Mouse (Mus musculus) gastrocnemius, postnatal 10 days (tissue): Measurements from ENCODE around the gene Psmd13. TPM values are rescaled to one million over a fixed set of nuclear protein-coding genes. Genes with fewer than 3 reads are reported as not detected.

Experiments
- DNase-seq: peaks from one replicate; pipeline ENCODE4 v3.0.0; 2021; ENCODE audit warnings: mixed read lengths
- total RNA-seq, 2 experiments: library from RNA; stranded (reverse); gene quantifications; 2 replicates each; pipeline ENCODE4 v1.2.3; 2021

Psmd13 gene
- total RNA-seq, 2 experiments from 2014 or later, result 104 to 105 TPM

GRCm38 (mm10) chr7:140944236-140944635 lies 62.5 kb downstream of the Psmd13 start:
- no peak for DNase-seq

GRCm38 (mm10) chr7:140945247-140945646 lies 63.5 kb downstream of the Psmd13 start:
- no peak for DNase-seq

GRCm38 (mm10) chr7:140946311-140946710 lies 64.5 kb downstream of the Psmd13 start:
- no peak for DNase-seq

- DNase-seq, result no peak
Measured at GRCm38 (mm10) chr7:140946980-140947379, 65.2 kb downstream of the Psmd13 start.

GRCm38 (mm10) chr7:140948161-140948560 lies 66.4 kb downstream of the Psmd13 start:
- no peak for DNase-seq

Other genes starting within 250 kb of the Psmd13 start
- not detected for gene Olfr53, start 235.5 kb upstream of the Psmd13 start, total RNA-seq
- gene Olfr539, start 222.0 kb upstream of the Psmd13 start, total RNA-seq, result not detected
- gene Olfr45, start 200.0 kb upstream of the Psmd13 start, total RNA-seq, result not detected
- gene Olfr541, start 184.7 kb upstream of the Psmd13 start, total RNA-seq, result not detected
- gene Cyp2e1, start 118.2 kb upstream of the Psmd13 start, total RNA-seq, result 1 to 10 TPM in 1 of 2 experiments, under 1 TPM in 1; 0.19 to 1.3 TPM
- gene Syce1, start 94.1 kb upstream of the Psmd13 start, total RNA-seq, result not detected
- under 1 TPM; 0.12 to 0.16 TPM for gene Zfp941, start 59.8 kb upstream of the Psmd13 start, total RNA-seq
- gene Urah, start 47.0 kb upstream of the Psmd13 start, total RNA-seq, result not detected
- gene Scgb1c1, start 36.4 kb upstream of the Psmd13 start, total RNA-seq, result not detected
- not detected for gene Odf3, start 34.2 kb upstream of the Psmd13 start, total RNA-seq
- gene Gm45785, start 25.6 kb upstream of the Psmd13 start, total RNA-seq, result not detected
- gene Ric8a, start 25.0 kb upstream of the Psmd13 start, total RNA-seq, result 10 to 100 TPM; 19.4 to 27.7 TPM
- gene Bet1l, start 24.4 kb upstream of the Psmd13 start, total RNA-seq, result 10 to 100 TPM; 12.3 to 13.6 TPM
- 10 to 100 TPM; 16.3 to 19.1 TPM for gene Sirt3, start 341 bp downstream of the Psmd13 start, total RNA-seq
- 1,000 to 10,000 TPM in 1 of 2 experiments, 100 to 1,000 TPM in 1; 998 to 1,003 TPM for gene Cox8b, start 18.5 kb downstream of the Psmd13 start, total RNA-seq
- not detected for gene Nlrp6, start 38.9 kb downstream of the Psmd13 start, total RNA-seq
- gene Pgghg, start 59.4 kb downstream of the Psmd13 start, total RNA-seq, result 10 to 100 TPM in 1 of 2 experiments, 1 to 10 TPM in 1; 7.6 to 13.1 TPM
- gene Ifitm5, start 68.3 kb downstream of the Psmd13 start, total RNA-seq, result 1 to 10 TPM in 1 of 2 experiments, under 1 TPM in 1; 0.54 to 6.9 TPM
- not detected for gene Gm45717, start 74.0 kb downstream of the Psmd13 start, total RNA-seq
- 100 to 1,000 TPM; 142 to 180 TPM for gene Ifitm2, start 74.0 kb downstream of the Psmd13 start, total RNA-seq
- 1 to 10 TPM; 2.1 to 3.7 TPM for gene Ifitm1, start 85.3 kb downstream of the Psmd13 start, total RNA-seq
- gene Ifitm3, start 128.8 kb downstream of the Psmd13 start, total RNA-seq, result 10 to 100 TPM; 54.7 to 70.0 TPM
- gene Ifitm6, start 136.0 kb downstream of the Psmd13 start, total RNA-seq, result under 1 TPM; 0.49 to 0.84 TPM
- gene Gm17387, start 147.2 kb downstream of the Psmd13 start, total RNA-seq, result not detected
- gene B4galnt4, start 179.1 kb downstream of the Psmd13 start, total RNA-seq, result under 1 TPM; 0.11 to 0.38 TPM
- gene Pkp3, start 196.2 kb downstream of the Psmd13 start, total RNA-seq, result not detected
- 1 to 10 TPM; 2.4 to 2.6 TPM for gene Sigirr, start 218.6 kb downstream of the Psmd13 start, total RNA-seq
- not detected for gene Ano9, start 235.8 kb downstream of the Psmd13 start, total RNA-seq
- 10 to 100 TPM; 16.8 to 18.0 TPM for gene Ptdss2, start 240.4 kb downstream of the Psmd13 start, total RNA-seq